Mouse (Mus musculus) 3T3-L1 (cell line): Measurements from ENCODE around the gene Marc1.

ENCODE experiments used
- DNase-seq: peaks from one replicate; pipeline ENCODE4 v3.0.0-alpha.2; 2015; ENCODE audit warnings: low read depth, low spot score

Gene Marc1

GRCm38 (mm10) chr1:184810780-184811575 is at the start of gene Marc1:
Gene Marc1, minus strand, starts transcription at chr1:184811313.
- no peak for DNase-seq

DNA sequence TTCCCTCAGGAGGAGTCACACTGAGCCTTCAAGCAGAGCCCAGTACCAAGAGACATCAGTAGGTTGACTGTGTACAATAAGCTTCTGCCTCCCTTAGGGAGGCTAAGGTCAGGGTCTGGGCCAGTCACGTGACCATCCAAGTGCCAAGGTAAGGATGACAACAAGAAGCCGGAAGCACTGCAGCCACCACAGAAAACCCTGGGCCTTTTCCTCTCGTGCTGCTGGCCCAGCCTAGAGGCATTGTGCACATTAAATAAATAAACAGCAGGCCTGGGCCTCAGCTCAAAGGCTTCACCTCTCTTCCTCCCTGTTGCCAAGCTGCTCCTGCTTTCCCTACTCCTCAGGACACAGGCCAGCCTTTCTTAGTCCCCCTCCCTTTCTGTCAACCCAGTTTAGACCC is 49.2 kb upstream of the Marc1 start:
- DNase-seq, result no peak

DNA sequence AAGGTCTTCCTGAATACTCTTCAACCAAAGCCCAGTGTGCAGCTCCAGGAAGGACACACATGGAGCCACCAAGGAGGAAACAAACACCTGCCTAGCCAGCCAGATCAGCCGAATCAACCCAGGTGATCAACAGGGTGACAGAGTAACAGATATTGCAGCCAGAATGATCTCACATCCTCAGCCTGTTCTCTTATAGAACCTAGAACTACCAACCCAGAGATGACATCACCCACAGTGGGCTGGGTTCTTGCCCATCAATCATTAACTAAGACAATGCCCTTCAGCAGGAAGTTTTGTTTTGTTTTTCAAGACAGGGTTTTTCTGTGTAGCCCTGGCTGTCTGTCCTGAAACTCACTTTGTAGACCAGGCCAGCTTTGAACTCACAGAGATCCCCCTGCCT is 47.1 kb upstream of the Marc1 start:
- DNase-seq, result no peak

DNA sequence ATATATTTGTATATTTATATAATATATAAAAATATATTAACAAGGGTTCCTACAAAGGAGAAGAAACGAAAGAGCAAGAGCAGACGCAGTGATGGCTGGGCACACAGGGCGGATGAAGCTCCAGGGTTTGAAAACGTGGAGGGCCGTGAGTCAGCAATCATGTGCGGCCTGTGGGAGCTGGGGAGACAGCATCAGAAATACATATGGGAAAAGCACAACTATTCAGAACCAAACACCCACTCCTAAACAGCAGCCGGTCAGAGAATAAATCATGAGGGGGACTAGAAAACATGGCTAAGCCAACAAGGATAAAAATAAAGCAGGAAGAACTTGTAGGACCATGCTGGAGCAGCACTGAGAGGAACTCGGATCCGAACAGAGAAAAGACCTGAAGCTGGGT is 46.1 kb upstream of the Marc1 start:
- DNase-seq, result no peak

DNA sequence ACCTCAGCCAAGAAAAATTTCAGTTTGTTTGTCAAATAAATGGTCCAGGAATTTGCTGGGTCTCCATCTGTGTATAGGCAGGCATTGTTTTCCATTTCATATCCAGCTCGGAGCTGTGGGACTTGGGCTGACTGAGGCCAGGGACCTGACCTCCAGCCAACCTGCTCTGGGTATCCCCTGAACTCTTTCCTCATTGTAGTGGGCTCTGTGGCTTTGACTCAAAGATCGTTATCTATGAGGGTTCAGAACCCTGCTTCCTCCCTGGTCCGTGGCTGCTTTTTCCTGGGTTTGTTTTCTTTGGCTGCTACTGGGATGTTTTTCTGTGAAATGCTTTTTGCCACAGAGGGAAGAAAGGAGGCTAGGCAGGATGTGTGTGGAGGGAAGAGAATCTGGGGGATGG is 42.8 kb upstream of the Marc1 start:
- no peak for DNase-seq

DNA sequence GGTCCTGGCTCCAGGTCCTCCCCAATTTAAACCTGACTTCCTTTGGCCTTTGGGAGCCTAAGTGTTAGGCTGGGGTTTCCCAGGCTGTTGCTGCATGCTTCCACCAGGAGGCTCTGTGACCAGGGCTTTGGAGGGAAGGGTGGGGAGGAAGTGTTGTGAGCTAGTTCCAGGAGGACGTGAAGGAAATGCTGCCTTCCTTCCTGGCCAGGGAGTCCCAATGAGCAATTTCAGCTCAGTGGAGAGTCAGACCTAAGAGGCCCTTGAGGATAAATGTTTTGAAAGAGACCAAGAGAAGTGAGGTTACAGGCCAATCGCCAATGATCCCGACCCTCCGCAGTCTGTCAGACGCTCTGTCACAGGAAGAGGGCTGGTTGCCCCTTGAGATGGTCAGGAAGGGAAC is 42.2 kb upstream of the Marc1 start:
- DNase-seq, result peak; percentile 70

DNA sequence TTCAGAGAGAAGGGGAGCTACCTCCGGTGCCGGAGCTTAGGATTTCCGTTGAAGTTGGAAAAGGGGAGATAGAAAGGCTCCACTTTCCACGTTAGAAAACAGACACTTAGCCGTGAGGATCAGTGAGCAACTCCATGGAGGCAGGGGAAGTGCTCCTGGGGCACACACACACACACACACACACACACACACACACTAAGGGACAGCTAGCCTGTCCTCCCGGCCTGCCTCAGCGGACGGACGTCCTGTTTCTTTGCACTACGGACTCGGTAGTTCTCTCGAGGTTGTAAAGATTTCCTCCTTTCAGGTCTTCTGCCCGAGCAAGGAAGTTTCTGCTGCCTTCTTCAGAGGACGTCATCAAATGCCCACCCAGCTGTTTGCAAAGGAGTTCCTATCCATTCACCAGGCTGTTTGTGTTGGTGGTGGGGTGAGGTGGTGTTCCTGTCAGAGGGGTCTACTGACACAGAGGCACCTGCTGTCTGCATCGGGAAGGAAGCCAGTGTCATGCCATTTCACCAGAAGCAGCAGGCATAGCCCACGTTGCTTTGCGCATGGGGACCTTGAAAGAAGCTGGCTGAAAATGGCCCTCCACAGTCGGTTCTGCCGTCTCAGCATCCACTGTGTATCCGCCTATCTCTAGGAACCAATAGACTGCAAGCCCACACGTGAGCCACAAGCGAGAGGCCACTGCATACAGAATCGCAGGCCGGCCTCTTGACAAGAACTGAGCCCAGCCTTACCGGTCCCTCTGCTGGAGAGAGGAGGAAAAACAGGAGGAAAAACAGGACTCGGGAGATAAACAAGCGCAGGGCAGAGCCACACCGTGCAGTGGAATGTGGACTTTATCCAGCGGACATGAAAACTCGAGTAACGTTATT is 40.9 kb upstream of the Marc1 start:
- peak; percentile 83 for DNase-seq

DNA sequence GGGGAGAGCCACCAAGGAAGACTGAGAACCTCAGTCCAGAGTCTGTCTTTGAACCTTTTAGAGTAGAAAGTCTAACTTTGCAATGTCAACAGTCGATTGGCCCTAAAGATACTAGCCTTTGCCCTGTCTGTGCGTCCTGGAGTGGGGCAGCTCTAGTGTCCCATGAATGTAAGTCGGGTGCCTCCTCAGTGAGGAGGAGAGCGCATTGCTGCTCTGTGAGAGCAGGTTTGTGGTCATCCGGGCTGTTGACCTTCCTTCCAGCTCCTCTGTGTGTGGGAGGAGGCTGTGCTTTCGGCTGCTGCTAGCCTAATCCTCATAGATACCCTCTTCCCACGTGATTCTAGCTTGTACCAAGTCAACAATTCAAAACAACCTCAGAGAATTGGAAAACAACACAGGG is 40.1 kb upstream of the Marc1 start:
- DNase-seq, result no peak

DNA sequence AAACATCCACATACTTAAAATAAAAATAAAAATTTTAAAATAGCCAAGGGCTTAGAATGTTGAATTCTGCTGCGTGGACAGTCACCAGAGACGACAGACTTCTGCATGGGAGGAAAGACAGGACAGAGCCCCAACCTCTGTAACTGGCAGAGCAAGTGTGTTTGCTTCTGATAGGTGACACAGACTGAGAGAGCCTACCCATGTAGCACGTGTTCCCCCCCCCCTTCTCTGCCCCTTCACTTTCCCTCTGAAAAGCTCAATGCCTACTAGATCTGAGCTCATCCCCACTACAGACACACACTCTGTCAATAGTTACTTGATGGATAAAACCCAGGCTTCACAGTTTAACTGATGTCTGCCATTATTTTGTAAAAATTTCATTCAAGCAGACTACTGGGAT is 35.9 kb upstream of the Marc1 start:
- no peak for DNase-seq

DNA sequence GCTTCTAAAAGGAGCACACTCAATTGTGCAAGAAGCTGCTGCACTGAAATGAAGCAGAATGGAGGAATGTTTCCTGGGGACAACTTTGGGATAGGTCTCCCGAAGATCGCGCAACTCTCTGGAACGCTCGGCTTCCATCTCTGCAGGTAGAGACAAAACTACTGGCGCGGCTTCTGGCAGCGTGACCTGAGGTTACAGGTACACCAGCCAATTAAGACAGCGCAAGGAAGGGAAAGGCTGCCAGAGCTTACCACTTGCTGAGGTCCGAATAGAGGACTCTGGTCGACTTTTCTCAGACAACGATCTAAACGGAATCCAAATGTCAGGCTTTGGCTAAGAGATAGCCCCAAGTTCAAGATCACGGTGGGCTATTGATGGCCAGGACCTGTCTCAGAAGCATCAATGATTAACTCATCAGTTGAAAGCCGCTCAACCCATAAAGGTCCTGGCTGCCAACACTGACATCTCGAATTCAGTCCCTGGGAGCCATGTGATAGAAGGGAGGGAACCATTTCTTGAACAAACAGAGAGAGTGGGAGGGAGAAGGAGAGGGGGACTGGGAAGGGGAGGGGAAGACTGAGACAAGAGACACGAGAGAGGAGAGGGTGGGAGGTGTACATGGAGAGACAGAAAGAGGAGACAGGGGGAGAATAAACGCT is 35.1 kb upstream of the Marc1 start, which contains the start of gene Marc2:
TSS of gene Marc2 (minus strand) at position 360 of the 659 bp plus-strand sequence.
- DNase-seq, result peak; percentile 33

GRCm38 (mm10) chr1:184845111-184846071 is 34.3 kb upstream of the Marc1 start:
- peak; percentile 91 for DNase-seq

DNA sequence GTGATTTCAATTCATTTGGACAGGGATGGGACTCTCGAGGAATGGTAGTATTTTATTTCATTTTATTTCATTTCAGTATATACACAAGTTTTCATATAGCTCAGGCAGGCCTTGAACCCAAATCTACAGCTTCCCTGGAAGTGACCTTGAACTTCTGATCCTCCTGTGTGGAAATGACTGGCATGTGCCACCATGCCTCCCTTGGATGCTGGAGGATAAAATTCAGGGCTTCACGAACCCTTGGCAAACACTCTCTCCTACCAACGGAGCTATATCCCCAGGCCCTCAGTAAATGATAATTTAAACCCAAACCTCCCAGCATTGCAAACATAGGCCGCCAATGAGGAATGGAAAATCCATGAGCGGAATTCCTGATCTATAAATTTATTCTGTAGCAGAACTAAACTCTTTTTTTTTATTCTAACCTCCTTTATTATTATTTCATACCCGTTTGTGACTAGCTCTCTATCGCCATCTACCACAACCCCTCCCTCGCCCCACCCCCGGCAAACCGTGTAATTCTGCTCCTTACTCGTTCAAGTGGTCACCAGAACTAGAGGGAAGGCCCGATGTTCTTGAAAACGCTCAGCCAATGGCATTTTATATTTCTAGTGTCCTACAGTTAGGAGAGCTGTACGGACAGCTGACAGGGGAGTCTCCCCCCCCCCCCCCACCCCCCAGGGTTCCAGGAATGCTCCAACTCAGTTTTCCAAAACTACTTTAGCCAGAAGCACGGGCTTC is 33.4 kb upstream of the Marc1 start:
- DNase-seq, result peak; percentile 80

GRCm38 (mm10) chr1:184837649-184838048 is 26.5 kb upstream of the Marc1 start:
- no peak for DNase-seq

GRCm38 (mm10) chr1:184836350-184836749 is 25.2 kb upstream of the Marc1 start:
- DNase-seq, result no peak

DNA sequence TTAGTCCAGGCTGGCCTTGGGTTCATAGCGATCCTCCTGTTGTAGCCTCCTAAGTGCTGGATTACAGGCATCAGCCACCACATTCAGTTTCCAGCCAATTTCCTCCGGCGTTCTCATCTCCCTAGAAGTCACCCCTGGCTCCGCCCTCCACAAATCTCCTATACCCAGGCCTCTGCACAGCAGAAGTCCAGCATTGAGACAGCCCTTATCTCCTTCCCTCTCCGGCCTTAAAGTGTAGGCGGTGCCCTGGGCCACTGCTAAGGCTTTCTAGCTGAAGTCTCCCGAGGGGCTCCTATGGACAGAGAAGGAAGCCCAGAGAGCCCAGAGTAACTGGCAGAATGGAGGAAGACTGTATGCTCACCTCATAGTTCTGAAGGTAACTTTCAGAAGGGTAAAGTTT is 22.4 kb upstream of the Marc1 start:
- DNase-seq, result no peak

GRCm38 (mm10) chr1:184832211-184832610 is 21.1 kb upstream of the Marc1 start:
- no peak for DNase-seq

DNA sequence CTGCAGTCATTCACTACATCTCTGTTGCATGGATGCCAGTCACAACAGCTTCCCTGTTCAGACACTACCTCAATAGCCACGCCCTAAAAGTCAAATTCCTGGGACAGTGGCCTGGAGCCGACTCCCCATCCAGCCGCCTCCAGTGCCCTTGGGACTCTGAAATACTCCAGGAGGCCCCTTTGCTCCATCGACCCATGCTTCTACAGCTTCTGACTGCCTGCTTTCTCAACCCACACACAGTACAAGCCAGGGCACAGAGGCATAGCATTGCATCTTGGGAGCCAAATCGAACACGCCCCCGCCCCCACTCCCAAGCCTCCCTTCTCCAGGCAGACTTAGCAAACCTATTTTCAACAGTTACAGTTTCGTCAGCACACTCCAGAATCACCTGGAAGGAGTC is 18.8 kb upstream of the Marc1 start:
- peak; percentile 23 for DNase-seq

GRCm38 (mm10) chr1:184827175-184827701 is 16.1 kb upstream of the Marc1 start:
- DNase-seq, result no peak

- DNase-seq, result peak; percentile 67
Observed at GRCm38 (mm10) chr1:184825093-184825492, 14.0 kb upstream of the Marc1 start.

GRCm38 (mm10) chr1:184824439-184824851 is 13.3 kb upstream of the Marc1 start:
- DNase-seq, result peak; percentile 89
